Mouse (Mus musculus) limb, embryonic 14.5 days (tissue): ENCODE results near the gene Dis3. TPM values are rescaled to one million over a fixed set of nuclear protein-coding genes. Genes with fewer than 3 reads are reported as not detected.

Experiments used
- ATAC-seq: fragments of 200-750 bp; cut with Nextera tagmentation; 2 replicates; pipeline ENCODE4 v1.8.0; 2017; ENCODE audit warnings: low read depth, moderate number of reproducible peaks, moderate TSS enrichment; ENCODE audit not compliant: low FRiP score
- DNase-seq: peaks from one replicate; pipeline ENCODE4 v3.0.0-alpha.2; 2015; ENCODE audit warnings: low spot score
- H3K27ac ChIP-seq: fragments of 300-500 bp; sonication (generic); replicated peaks from 2 replicates; pipeline ENCODE4 v1.5.1; 2014; ENCODE audit warnings: low read depth, mild to moderate bottlenecking, low read length, moderate library complexity, mixed read lengths
- H3K27me3 ChIP-seq: fragments of 300-500 bp; sonication (generic); 2 replicates; pipeline ENCODE4 v1.6.1; 2014; ENCODE audit warnings: low read length, mixed read lengths; ENCODE audit not compliant: control insufficient read depth, insufficient read depth
- H3K36me3 ChIP-seq: fragments of 300-500 bp; sonication (generic); 2 replicates; pipeline ENCODE4 v1.6.1; 2014; ENCODE audit warnings: mild to moderate bottlenecking, low read length, moderate library complexity, mixed read lengths; ENCODE audit not compliant: control insufficient read depth, insufficient read depth
- H3K4me1 ChIP-seq: fragments of 300-500 bp; sonication (generic); 2 replicates; pipeline ENCODE4 v1.6.1; 2014; ENCODE audit warnings: antibody characterized with exemption, low read length, mixed read lengths; ENCODE audit not compliant: control insufficient read depth, insufficient read depth
- H3K4me2 ChIP-seq: fragments of 300-500 bp; sonication (generic); replicated peaks from 2 replicates; pipeline ENCODE4 v1.6.1; 2014; ENCODE audit warnings: low read depth, mild to moderate bottlenecking, low read length, moderate library complexity; ENCODE audit not compliant: severe bottlenecking
- H3K4me3 ChIP-seq: fragments of 300-500 bp; sonication (generic); replicated peaks from 2 replicates; pipeline ENCODE4 v1.5.1; 2014; ENCODE audit warnings: low read length
- H3K9ac ChIP-seq: fragments of 300-500 bp; sonication (generic); 2 replicates; pipeline ENCODE4 v1.6.1; 2014; ENCODE audit warnings: mild to moderate bottlenecking, low read depth, low read length, moderate library complexity; ENCODE audit not compliant: severe bottlenecking
- H3K9me3 ChIP-seq: fragments of 300-500 bp; sonication (generic); 2 replicates; pipeline ENCODE4 v1.6.1; 2016; ENCODE audit warnings: low read length; ENCODE audit not compliant: control insufficient read depth
- POLR2A ChIP-seq: fragments of 200-500 bp; IDR thresholded peaks from 2 replicates; pipeline ENCODE4 v1.8.0; 2012; ENCODE audit warnings: inconsistent platforms, mild to moderate bottlenecking, moderate library complexity, borderline replicate concordance; ENCODE audit not compliant: insufficient read depth, insufficient read length; ENCODE audit errors: extremely low read depth
- WGBS: fragments of 180-500 bp; shearing (Covaris S2); extraction: QIAGEN DNeasy Blood & Tissue Kit; methylation state at CpG from one replicate; pipeline ENCODE4 v1.1.7; 2014; 5-methylcytosine and 5-hydroxymethylcytosine counted together
- polyA plus RNA-seq, 2 experiments: library from polyadenylated mRNA; depleted of rRNA in 1 of 2; stranded (reverse) in 1 of 2; unstranded in 1 of 2; fragments of >200 nt; fragmentation: Nextera tagmentation in 1 of 2; extraction: Ambion mirVana in 1 of 2; gene quantifications; 2 replicates each; pipeline versions ENCODE4 v1.2.1 to v1.2.3; 2012 to 2014

Dis3 gene
- polyA plus RNA-seq, 2 experiments, result 30.7 to 37.6 TPM

GRCm38 (mm10) chr14:99104542-99105123 lies 5.1 kb upstream of the Dis3 start:
- Histone ChIP-seq H3K9ac (no peak overlapping the region), H3K4me2 (no peak overlapping the region), H3K9me3 (no peaks in the 10 kb centered on the region), H3K27me3 (no peaks in the 10 kb centered on the region), H3K27ac (no peak overlapping the region), H3K4me1 (no peaks in the 10 kb centered on the region), H3K4me3 (no peak overlapping the region), H3K36me3 (peaks cover 41% of the 10 kb centered on the region)
- 92% methylated on average over 6 of the region's 6 CpGs for WGBS
- ATAC-seq, result no peak
- TF ChIP-seq POLR2A, result no peak
- no peak for DNase-seq

- H3K9me3 ChIP-seq, result no peaks in the 10 kb centered on the region
- H3K36me3 ChIP-seq, result peaks cover 29% of the 10 kb centered on the region
- WGBS, result 91% methylated on average over 4 of the region's 4 CpGs
- H3K27ac ChIP-seq, result no peak overlapping the region
- peaks cover 7% of the 10 kb centered on the region for H3K4me1 ChIP-seq
- DNase-seq (no peak), ATAC-seq (no peak)
- H3K27me3 ChIP-seq, result no peaks in the 10 kb centered on the region
- no peak overlapping the region for H3K4me3 ChIP-seq
- H3K4me2 ChIP-seq, result no peak overlapping the region
- no peak overlapping the region for H3K9ac ChIP-seq
- TF ChIP-seq POLR2A, result no peak
These were observed 3.5 kb upstream of the Dis3 start for GRCm38 (mm10) chr14:99103050-99103449.

GRCm38 (mm10) chr14:99099967-99100587 lies 507 bp upstream of the Dis3 start:
- Histone ChIP-seq H3K4me3 (peak overlapping the region; percentile 92), H3K4me1 (peaks cover 7% of the 10 kb centered on the region), H3K36me3 (peaks cover 38% of the 10 kb centered on the region), H3K27ac (no peak overlapping the region), H3K9ac (peak overlapping the region; percentile 91), H3K9me3 (no peaks in the 10 kb centered on the region), H3K27me3 (no peaks in the 10 kb centered on the region), H3K4me2 (peak overlapping the region; percentile 46)
- WGBS, result 7% methylated on average over 20 of the region's 20 CpGs
- no peak for TF ChIP-seq POLR2A
- ATAC-seq (no peak), DNase-seq (peak; percentile 10)

- peaks cover 66% of the 10 kb centered on the region for H3K36me3 ChIP-seq
- no peaks in the 10 kb centered on the region for H3K27me3 ChIP-seq
- no peaks in the 10 kb centered on the region for H3K9me3 ChIP-seq
- no peak overlapping the region for H3K4me2 ChIP-seq
- WGBS, result 89% methylated on average over 7 of the region's 7 CpGs
- ATAC-seq (no peak), DNase-seq (no peak)
- H3K4me1 ChIP-seq, result no peaks in the 10 kb centered on the region
- no peak overlapping the region for H3K27ac ChIP-seq
- no peak overlapping the region for H3K4me3 ChIP-seq
- no peak for TF ChIP-seq POLR2A
- H3K9ac ChIP-seq, result no peak overlapping the region
These were observed 10.6 kb downstream of the Dis3 start for GRCm38 (mm10) chr14:99088947-99089346.

- whole genome bisulfite sequencing, result 75% methylated on average over 4 of the region's 4 CpGs
- Histone ChIP-seq H3K27me3 (no peaks in the 10 kb centered on the region), H3K27ac (no peak overlapping the region), H3K36me3 (peaks cover 71% of the 10 kb centered on the region), H3K9me3 (no peaks in the 10 kb centered on the region), H3K9ac (no peak overlapping the region), H3K4me2 (no peak overlapping the region), H3K4me1 (no peaks in the 10 kb centered on the region), H3K4me3 (no peak overlapping the region)
- TF ChIP-seq POLR2A, result no peak
- ATAC-seq (no peak), DNase-seq (no peak)
These were observed 28.4 kb downstream of the Dis3 start for GRCm38 (mm10) chr14:99071146-99071545.
